Mouse (Mus musculus) left cerebral cortex, postnatal 4 days (tissue): ENCODE data around the gene Gm49358. TPM values are rescaled to one million over a fixed set of nuclear protein-coding genes. Genes with fewer than 3 reads are reported as not detected.

Experiments
- DNase-seq: peaks from one replicate; pipeline ENCODE4 v3.0.0-alpha.2; 2022
- intact Hi-C: fragments of 180-260 bp; cut with DNase I; formaldehyde crosslinking; loops from one replicate; pipeline ENCODE4 v1.15.1; 2025
- total RNA-seq, 2 experiments: library from RNA; stranded (reverse); gene quantifications; 2 replicates each; pipeline ENCODE4 v1.2.3; 2021

The Gm49358 gene
- total RNA-seq, 2 experiments from 2014 or later, result 6.6 to 18.7 TPM

DNA sequence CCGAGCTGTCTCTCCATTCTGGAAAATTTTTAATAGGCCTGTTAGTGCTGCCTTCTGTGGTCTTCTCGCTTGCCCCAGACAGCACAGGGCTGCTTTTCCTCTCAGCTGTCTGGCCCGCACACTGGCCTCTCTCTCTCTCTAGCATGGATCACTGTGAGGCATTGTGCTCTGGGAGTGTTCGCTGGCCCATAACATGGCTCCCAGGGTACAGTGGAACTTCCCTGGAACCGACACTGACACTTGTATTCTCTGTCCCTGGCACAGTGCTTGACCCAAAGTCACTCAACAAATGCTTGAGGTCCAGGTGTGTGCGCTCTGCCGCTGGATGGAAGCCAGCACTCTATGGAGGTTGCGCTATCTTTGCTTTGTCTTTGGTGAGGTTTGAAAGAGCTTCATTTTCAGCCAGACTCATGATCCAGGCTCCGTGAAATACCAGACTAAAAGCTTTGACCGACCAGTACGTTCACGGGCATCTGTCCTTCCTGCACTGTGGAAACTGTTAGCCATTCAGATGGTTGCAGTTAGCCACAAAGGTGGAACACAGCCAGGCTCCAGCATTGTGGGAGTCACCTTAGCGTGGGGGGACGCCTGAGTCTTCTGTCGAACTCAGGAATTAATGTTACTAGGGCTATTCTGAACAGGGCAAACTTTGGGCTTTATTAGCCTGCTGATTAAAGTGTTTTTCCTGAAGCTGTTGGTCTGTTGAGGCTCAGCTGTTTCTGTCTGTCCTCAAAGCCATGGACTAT is 44.4 kb downstream of the Gm49358 start:
- intact Hi-C loops, result no loop called here
- DNase-seq, result no peak

- no peak for DNase-seq
- intact Hi-C loops, result no loop called here
Measured at GRCm38 (mm10) chr10:86810000-86810399, 46.2 kb downstream of the Gm49358 start.

DNA sequence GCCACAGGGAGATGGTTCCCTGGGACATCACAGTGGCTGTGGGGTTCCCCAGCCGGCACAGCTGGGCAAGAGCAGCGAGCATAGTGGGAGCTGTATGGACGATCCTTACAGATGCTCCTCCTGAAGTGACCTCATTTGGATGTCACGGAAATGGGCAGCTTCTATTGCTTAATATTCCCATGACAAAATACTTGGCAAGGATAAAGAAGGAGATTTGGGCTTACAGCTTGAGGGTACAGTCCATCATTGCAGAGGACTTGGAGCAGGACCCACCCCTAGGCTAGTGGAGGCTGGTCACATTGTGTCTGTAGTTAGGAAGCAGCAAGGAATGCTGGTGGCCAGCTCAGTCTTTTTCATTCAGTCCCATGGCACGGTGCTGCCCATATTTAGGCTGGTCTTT is 46.8 kb downstream of the Gm49358 start:
- intact Hi-C loops, result no loop called here
- no peak for DNase-seq

DNA sequence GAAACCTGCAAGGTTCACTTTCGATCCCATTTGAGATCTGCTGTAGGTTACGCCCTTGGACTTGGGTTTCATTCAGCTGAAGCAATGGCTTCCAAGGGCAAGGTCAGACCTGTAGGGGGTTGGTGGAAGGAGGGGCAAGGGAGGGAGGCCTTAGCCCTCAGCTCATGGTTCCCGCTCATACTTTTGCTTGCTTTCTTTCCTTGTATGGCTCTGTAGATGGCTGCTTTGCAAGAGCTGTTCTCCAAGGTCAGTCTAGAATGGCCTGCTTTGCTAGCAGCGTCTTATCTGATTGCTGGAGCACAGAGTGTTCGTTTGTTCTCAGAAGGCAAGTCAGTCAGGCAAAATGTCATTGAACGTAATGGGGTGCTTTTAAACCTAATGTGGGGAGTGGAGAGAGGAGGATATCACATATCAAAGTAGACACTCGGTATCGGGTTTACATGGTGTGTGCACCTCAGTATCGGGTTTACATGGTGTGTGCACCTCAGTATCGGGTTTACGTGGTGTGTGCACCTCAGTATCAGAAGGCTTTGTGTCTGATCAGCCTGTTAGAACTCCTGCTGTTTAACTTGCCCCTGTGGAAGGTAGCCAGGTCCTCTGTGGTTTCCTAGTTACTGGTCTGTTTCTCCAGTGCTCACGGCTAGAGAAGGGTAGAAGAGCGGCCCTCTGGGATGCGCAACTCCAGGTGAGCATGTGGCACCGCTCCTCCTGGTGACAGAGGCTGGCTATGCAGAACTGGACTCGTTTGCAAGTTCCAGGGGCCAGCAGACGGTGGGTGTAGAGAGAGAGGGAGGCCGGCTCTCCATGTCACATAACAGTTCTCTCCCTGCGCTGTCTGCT is 50.7 kb downstream of the Gm49358 start:
- DNase-seq, result no peak
- intact Hi-C loops, result no loop called here

GRCm38 (mm10) chr10:86815133-86815532 is 51.4 kb downstream of the Gm49358 start:
- DNase-seq, result no peak
- intact Hi-C loops, result no loop called here

GRCm38 (mm10) chr10:86819649-86820165 is 55.9 kb downstream of the Gm49358 start:
- DNase-seq, result peak; percentile 54
- intact Hi-C loops, result no loop called here

- no peak for DNase-seq
- intact Hi-C loops, result no loop called here
Measured at GRCm38 (mm10) chr10:86821014-86821413, 57.2 kb downstream of the Gm49358 start.

- intact Hi-C loops, result no loop called here
- no peak for DNase-seq
Measured at GRCm38 (mm10) chr10:86824093-86824492, 60.3 kb downstream of the Gm49358 start.

- intact Hi-C loops, result no loop called here
- no peak for DNase-seq
Measured at GRCm38 (mm10) chr10:86824871-86825270, 61.1 kb downstream of the Gm49358 start.

GRCm38 (mm10) chr10:86825871-86826522 is 62.2 kb downstream of the Gm49358 start:
- intact Hi-C loops, result no loop called here
- DNase-seq, result peak; percentile 34

- intact Hi-C loops, result no loop called here
- DNase-seq, result no peak
Measured at GRCm38 (mm10) chr10:86826929-86827328, 63.2 kb downstream of the Gm49358 start.

GRCm38 (mm10) chr10:86828221-86829135 is 64.7 kb downstream of the Gm49358 start:
- intact Hi-C loops, result no loop called here

DNA sequence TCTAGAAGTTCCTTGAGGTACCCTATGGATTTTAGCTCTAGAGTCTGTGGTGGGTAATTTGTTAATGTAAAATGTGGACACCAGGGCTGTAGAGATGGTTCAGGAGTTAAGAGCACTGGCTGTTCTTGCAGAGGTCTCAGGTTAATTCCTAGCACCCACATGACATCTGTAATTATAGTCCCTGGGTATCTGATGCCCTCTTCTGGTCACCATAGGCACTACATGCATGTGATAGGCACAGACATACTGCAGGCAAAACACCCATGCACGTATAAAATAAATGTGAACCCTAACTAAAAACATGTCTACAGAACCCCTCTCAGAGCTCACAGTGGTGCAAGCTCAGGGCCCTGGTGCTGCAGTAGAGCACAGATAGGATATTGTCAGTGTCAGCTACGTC is 65.7 kb downstream of the Gm49358 start:
- DNase-seq, result no peak
- intact Hi-C loops, result no loop called here

More at GRCm38 (mm10) chr10:86828221-86829135, 64.7 kb downstream of the Gm49358 start:
- DNase-seq, result no peak

- DNase-seq, result no peak
- intact Hi-C loops, result no loop called here
Measured at GRCm38 (mm10) chr10:86836784-86837183, 73.0 kb downstream of the Gm49358 start.

DNA sequence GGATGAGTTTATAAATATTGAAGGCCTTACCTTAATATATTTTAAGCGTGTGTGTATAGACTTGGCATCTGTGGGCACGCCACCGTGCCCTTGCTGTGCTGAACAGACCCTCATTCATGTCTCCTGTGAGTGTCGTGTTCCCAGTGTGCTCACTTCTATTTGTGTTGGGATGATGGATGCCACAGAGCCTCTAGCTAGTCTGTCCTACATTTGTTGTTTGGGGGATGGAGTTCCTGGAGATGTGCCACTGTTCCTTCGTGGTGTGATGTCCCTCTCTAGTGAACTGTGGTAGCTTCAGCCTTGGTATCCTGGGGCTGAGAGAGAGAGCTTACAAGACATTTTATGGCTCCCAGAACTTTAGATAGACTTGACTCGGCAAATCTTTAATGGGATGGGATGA is 75.1 kb downstream of the Gm49358 start:
- intact Hi-C loops, result no loop called here
- DNase-seq, result no peak

DNA sequence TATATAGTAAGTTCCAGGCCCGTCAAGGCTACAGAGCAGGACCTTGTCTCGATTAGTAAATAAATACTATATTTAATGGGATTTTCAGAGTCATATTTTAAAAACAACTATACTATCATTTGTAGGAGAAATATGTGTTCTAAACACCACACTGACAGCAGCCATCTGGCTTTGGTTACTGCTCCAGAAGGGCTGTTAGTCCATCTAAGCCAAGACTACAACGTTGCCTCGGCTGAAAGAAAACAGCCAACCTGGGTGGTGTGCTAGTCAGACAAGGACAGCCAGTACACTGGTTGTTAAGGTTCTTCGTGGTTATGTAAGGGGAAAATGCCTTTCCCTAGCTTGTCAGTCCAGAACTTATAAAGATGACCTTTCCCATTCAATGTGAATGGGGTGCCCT is 78.9 kb downstream of the Gm49358 start:
- DNase-seq, result no peak
- intact Hi-C loops, result no loop called here

DNA sequence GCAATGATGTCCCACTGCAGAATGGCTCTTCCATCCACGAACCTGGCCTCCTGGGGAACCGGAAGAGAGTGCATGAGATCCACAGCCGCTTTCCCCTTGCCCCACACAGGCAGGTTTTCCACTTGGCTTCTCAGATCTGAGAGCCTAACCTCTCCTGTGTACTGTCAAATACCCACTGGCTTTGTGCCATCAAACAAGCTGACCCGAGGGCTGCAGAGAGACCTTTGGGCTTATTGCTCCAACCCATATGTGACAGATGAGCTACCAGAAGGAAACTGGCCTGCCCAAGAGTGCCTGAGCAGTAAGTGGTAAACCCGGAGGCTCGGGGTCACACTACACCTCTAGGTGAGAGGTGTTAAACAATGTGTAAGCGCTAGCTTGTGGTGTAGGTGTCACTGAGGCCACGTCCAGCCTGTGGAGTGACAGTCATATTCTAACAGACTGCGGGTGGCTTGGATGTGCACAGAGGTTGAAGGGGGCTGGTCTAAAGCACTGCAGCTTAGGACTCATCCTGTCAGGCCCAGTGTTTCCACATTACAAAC is 83.2 kb downstream of the Gm49358 start:
- no peak for DNase-seq

GRCm38 (mm10) chr10:86849087-86849486 is 85.3 kb downstream of the Gm49358 start:
- intact Hi-C loops, result no loop called here
- no peak for DNase-seq

More for the DNA sequence above, 83.2 kb downstream of the Gm49358 start:
- intact Hi-C loops, result no loop called here

- no peak for DNase-seq
- intact Hi-C loops, result no loop called here
Measured at GRCm38 (mm10) chr10:86849508-86849907, 85.7 kb downstream of the Gm49358 start.

DNA sequence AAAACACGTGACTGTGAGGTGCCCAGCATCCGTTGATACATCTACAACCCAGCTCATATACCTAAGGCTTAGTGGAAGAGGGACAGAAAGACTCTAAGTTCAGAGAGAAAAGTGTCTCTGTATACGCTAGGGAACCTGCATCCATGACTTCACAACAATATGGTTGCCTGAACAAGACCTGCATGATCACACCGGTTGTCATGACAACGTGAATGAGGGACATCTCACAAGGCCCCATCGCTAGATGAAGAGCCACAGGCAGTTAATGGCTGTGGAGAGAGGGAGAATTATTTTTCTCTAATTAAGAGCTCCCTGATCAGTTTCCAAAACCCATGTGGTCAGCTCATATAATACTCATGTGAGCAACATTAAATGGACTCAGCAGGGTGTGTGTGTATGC is 88.4 kb downstream of the Gm49358 start:
- intact Hi-C loops, result no loop called here
- no peak for DNase-seq
